Mouse (Mus musculus) cerebellum, adult 2 months (tissue): ENCODE measurements around the gene Upf1.

Experiments
- CTCF ChIP-seq: fragments of 200-500 bp; IDR thresholded peaks from 2 replicates; pipeline ENCODE4 v1.5.1; 2011; ENCODE audit warnings: low read depth, mild to moderate bottlenecking, control low read depth, low read length, moderate library complexity, borderline replicate concordance; ENCODE audit not compliant: insufficient read depth
- POLR2A ChIP-seq: fragments of 200-500 bp; IDR thresholded peaks from 2 replicates; pipeline ENCODE4 v1.6.1; 2011; ENCODE audit warnings: low read length, control low read depth, borderline replicate concordance; ENCODE audit not compliant: insufficient read depth

DNA sequence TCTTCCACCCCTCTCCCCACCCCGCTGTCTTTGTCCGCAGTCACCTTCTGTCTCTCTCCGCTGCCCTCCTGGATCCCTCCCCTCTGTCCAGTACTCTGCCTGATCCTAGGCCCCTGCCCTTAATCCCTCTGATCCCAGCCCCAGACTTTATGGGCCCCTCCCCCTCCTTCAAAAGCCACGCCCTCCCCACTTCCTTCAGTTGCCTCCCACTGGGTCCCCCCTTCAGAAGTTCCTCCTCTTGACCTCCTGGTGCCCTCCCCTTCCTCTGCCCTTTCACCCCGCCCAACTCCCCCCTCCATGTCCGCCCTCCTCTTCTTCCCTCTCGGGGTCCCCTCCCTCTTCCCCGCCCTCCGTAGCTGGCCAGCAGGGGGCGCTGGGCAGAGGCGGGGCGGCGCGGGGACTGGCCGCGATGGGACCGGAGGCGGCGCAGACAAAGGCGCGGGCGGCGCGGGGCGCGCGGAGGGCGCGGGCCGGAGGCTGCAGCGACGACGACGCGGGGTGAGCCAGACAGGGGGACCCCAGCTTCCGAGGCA, 70.4 kb downstream of the Upf1 start, which contains the start of gene Homer3:
- TF ChIP-seq POLR2A (no peak), CTCF (0 out of 2 replicates have a peak, but pooled peaks have one; percentile 17)
